Mouse (Mus musculus) urinary bladder, postnatal 14 days (tissue): Measurements from ENCODE around the gene Magea10.

Source experiments
- DNase-seq: peaks from one replicate; pipeline ENCODE4 v3.0.0; 2021; ENCODE audit warnings: low spot score

Magea10 gene

DNA sequence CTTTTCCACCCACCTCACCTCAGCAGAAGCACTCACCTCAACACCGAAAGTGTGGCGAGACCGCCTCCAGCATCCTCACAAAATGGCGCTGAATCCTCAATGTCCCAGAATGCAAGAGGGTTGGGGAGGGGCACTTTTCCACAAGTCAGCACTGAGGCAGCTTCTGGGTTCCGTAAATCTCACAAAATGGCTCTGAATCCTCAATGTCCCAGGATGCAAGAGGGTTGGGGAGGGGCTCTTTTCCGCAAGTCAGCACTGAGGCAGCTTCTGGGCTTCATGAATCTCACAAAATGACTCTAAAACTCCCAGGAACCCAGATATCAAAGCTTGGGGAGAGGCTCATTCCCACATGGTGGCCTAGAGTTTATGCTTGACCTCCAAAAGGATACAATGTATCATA, at the start of gene Magea10:
TSS of gene Magea10 (minus strand) at position 101 of the 400 bp plus-strand sequence.
- no peak for DNase-seq

DNA sequence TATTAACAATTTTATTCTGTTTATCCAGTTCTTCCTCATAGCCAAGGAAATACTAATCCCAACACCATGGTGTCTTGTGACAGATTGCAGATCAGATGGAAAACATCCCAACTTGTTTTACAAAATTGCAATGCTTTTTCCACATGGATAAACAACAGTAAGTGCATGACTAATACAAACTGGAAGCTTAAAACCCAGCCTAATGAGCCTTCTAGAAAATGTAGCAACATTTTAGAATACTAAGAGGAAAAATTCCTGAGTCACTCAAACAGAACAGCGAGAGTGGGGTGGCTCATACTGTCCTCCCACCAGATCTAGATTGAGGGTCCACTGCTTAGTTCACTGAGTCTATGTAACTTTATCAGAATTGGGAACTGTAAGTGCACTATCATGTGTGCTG, 4.7 kb downstream of the Magea10 start:
- no peak for DNase-seq
